Mouse (Mus musculus) G1E (cell line): ENCODE data around the gene Mettl2. TPM values are rescaled to one million over a fixed set of nuclear protein-coding genes. Genes with fewer than 3 reads are reported as not detected.

Experiments
- ATAC-seq: 2 replicates; pipeline ENCODE4 v1.8.0; 2016; ENCODE audit warnings: mild to moderate bottlenecking; ENCODE audit not compliant: insufficient number of reproducible peaks, poor library complexity, low FRiP score, severe bottlenecking; ENCODE audit errors: extremely low read depth
- DNase-seq: peaks from one replicate; pipeline ENCODE4 v3.0.0; 2012; ENCODE audit warnings: low spot score
- H3K27me3 ChIP-seq: 2 replicates; pipeline ENCODE4 v1.6.1; 2012; ENCODE audit warnings: mild to moderate bottlenecking, low read length, inconsistent platforms; ENCODE audit not compliant: insufficient read depth
- H3K36me3 ChIP-seq: replicated peaks from 2 replicates; pipeline ENCODE3; 2012; ENCODE audit warnings: mild to moderate bottlenecking, inconsistent platforms
- H3K4me1 ChIP-seq: 2 replicates; pipeline ENCODE4 v1.6.1; 2012; ENCODE audit warnings: low read depth, low read length, inconsistent platforms, mixed read lengths; ENCODE audit not compliant: insufficient read depth
- H3K4me3 ChIP-seq: 2 replicates; pipeline ENCODE4 v1.5.1; 2012; ENCODE audit warnings: low read depth, mild to moderate bottlenecking, inconsistent platforms, low read length, moderate library complexity, mixed read lengths
- H3K9me3 ChIP-seq: replicated peaks from 2 replicates; pipeline ENCODE4 v1.6.1; 2012; ENCODE audit warnings: inconsistent platforms
- CTCF ChIP-seq: IDR thresholded peaks from 2 replicates; pipeline ENCODE4 v1.5.1; 2012; ENCODE audit warnings: low read depth, low read length, inconsistent platforms, mixed read lengths
- GATA1 ChIP-seq: IDR thresholded peaks from 2 replicates; pipeline ENCODE4 v1.6.1; 2012; ENCODE audit warnings: borderline replicate concordance, low read length, inconsistent platforms, mixed read lengths
- GATA2 ChIP-seq: IDR thresholded peaks from 2 replicates; pipeline ENCODE4 v1.6.1; 2012; ENCODE audit warnings: low read depth, low read length, inconsistent platforms, borderline replicate concordance
- POLR2AphosphoS5 ChIP-seq: IDR thresholded peaks from 2 replicates; pipeline ENCODE4 v1.6.1; 2012; ENCODE audit warnings: low read depth, low read length, inconsistent platforms; ENCODE audit not compliant: insufficient replicate concordance
- TAL1 ChIP-seq: conservative IDR thresholded peaks from 2 replicates; pipeline ENCODE4 v1.6.1; 2012; ENCODE audit warnings: low read depth, low read length, inconsistent platforms, mixed read lengths
- polyA plus RNA-seq: library from polyadenylated mRNA; stranded (reverse); fragments of >175 nt; gene quantifications from 2 replicates; pipeline ENCODE4 v1.2.3, GENCODE M21; 2012
- total RNA-seq, 2 experiments: library from RNA; stranded (forward) in 1 of 2; stranded (reverse) in 1 of 2; fragments of 200-1000 nt in 1 of 2; fragments of >200 nt in 1 of 2; fragmentation: Nextera tagmentation in 1 of 2; gene quantifications; 2 replicates each; pipeline ENCODE4 v1.2.3; 2014 to 2017

Gene Mettl2
- total and polyA plus RNA-seq, 3 experiments = 14.9 to 62.9 (median 35.5) TPM

DNA sequence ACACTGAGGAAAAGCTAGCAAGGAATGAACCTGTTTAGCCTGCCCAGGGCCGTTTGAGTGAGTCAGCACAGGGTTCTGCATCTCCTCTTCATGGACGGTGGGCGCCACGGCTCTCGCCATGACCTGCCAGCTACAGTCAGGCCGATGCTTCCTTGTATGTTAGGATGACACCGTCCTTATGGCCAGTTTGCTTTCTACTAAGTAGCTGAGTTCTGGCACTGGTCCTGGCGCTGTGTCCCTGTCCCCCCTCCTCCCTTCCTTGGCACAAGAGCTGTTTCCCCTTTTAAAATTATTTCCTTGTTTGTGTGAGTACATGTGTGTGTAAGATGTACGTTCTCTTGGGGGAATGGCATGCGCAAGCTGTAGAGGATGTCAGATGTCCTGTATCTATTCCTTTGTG is 19.0 kb downstream of the Mettl2 start:
- DNase-seq (no peak), ATAC-seq (no peak)
- H3K4me1 ChIP-seq = peaks cover 49% of the 10 kb centered on the region
- H3K9me3 ChIP-seq = no peaks in the 10 kb centered on the region
- TF ChIP-seq GATA1 = no peak
- no peak for TF ChIP-seq GATA2
- TF ChIP-seq TAL1 = no peak
- no peak for TF ChIP-seq POLR2AphosphoS5
- no peak for TF ChIP-seq CTCF
- H3K27me3 ChIP-seq = no peaks in the 10 kb centered on the region
- no peak overlapping the region for H3K4me3 ChIP-seq
- peaks cover 20% of the 10 kb centered on the region for H3K36me3 ChIP-seq

DNA sequence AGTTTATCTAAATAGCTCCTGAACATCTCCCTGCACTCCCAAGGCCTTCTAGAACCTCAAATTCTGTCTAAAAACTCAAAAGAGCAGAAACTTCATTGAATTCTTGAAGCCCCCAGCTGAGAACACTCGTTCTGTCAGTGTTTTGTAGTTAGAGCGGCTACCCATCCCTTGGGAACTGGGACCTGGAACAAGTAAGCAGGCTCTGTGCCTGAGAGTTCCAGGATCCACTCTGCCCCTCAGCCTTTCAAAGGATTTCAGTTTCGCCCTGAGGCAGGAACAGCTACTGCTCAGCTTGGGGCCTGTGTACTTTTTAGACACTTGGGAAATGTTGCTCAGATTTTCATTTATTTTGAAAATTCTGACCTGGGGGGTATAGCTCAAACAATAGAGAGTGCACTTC is 20.4 kb downstream of the Mettl2 start, which contains the start of gene Gm10842:
TSS of gene Gm10842 (plus strand) at position 301 of the 400 bp plus-strand sequence.
- Histone ChIP-seq H3K36me3 (peaks cover 7% of the 10 kb centered on the region), H3K4me3 (no peak within 1 kb of the TSS), H3K4me1 (peaks cover 54% of the 10 kb centered on the region), H3K27me3 (no peaks in the 10 kb centered on the region), H3K9me3 (no peaks in the 10 kb centered on the region)
- no peak for DNase-seq
- no peak for TF ChIP-seq CTCF
- no peak for TF ChIP-seq POLR2AphosphoS5
- TF ChIP-seq GATA1 = no peak
- TF ChIP-seq TAL1 = no peak
- TF ChIP-seq GATA2 = no peak
- no peak for ATAC-seq

DNA sequence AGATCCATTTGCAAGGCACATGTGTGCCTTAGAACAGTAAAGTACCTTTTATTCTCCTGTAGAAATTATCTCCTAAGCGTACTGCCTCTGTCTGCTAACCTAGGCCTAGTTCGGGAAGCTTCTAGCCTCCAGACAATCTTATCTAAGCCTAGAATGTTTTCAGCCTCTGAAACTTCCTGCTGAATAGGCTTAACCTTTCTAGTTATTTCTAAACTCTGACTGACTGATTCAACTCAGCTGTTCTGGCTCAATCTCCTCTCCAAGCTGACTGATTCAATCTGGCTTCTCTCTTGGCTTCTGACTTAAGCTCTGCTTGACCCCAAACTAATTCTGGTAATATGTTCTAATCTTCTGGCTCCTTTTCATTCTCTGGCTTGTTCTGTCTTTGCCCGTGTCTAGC is 23.1 kb downstream of the Mettl2 start:
- TF ChIP-seq TAL1 (no peak), GATA1 (no peak), POLR2AphosphoS5 (no peak), CTCF (no peak), GATA2 (no peak)
- no peak for DNase-seq
- H3K4me3 ChIP-seq = no peak overlapping the region
- H3K36me3 ChIP-seq = no peaks in the 10 kb centered on the region
- H3K27me3 ChIP-seq = no peaks in the 10 kb centered on the region
- ATAC-seq = no peak
- no peaks in the 10 kb centered on the region for H3K9me3 ChIP-seq
- H3K4me1 ChIP-seq = peaks cover 71% of the 10 kb centered on the region

DNA sequence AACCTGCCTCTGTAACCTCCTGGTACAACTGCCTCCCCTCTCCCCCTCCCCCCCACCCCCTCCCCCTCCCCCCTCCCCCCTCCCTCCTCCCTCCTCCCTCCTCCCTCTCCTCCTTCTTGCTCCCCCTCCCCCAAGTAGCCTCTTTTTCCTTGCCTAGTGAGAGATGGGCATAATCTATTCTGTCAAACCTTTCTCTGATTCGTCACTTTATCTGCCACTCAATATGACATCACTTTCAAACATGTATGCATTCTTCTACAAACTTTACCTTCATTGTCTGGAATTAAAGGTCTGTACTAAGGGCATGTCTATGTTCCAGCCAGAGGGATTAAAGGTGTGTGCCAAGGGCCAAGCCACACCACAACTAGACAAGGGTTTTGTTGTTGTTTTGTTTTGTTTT is 23.5 kb downstream of the Mettl2 start:
- TF ChIP-seq GATA1 = no peak
- no peak for TF ChIP-seq GATA2
- TF ChIP-seq CTCF = no peak
- peaks cover 71% of the 10 kb centered on the region for H3K4me1 ChIP-seq
- H3K36me3 ChIP-seq = no peaks in the 10 kb centered on the region
- H3K9me3 ChIP-seq = no peaks in the 10 kb centered on the region
- DNase-seq (no peak), ATAC-seq (no peak)
- H3K27me3 ChIP-seq = no peaks in the 10 kb centered on the region
- no peak overlapping the region for H3K4me3 ChIP-seq

DNA sequence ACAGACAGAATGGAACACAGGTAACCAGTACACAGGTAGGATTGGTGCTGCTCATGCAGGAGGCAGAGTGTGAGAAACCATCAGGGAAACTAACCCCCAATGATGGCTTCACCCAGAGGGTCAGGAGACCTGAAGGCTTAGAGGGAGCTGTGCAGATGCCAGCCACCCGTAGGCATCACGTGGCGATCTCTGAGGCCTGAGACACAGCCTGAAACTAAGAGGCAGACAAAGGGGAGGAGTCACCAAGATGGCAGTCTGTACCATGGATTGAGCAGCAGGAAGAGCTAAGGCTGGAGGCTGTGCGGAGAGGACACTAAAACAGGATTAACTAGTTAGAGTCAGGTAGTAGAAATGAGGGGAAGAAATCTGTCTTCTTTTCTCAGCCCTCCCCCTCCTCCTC is 24.5 kb downstream of the Mettl2 start:
- no peak for TF ChIP-seq GATA1
- TF ChIP-seq GATA2 = no peak
- TF ChIP-seq TAL1 = no peak
- TF ChIP-seq POLR2AphosphoS5 = no peak
- no peak for TF ChIP-seq CTCF
- peaks cover 71% of the 10 kb centered on the region for H3K4me1 ChIP-seq

DNA sequence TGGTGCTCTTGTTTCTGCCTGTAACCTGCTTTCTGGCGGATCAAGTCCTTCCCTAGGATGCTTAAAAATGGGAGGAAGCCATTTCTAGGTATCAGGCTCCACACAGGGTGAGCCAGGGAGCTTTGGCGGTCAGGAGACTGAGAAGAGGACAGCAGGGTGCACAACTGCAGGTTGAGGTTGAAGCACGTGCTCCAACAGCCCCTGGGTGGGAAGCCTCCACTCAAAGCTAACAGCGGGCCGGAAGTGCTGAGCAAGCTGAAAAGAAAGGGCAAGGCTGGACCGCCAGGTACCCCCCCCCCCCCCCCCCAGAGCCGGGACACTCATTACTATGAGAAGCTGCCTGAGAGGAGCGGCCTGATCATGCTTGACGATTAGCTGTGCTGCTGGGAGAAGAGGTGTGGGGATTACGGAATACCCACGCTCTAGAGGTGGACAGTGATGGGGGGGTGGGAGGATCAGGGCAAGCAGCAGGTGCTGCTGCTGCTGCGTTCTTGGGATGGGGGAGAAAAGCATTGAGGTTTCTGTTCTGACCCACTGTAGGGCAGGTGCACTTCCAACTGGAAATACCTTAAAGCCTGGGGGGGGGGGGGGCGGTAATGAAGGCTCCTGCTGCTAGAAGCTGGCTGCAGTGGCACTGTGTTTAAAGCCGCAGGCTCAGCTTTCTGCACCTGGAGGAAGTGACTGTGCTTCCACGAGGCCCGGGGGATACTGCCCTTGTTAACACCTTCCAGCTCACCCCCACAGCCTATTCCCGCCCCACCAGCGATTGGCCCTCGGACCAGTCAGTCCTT is 25.2 kb downstream of the Mettl2 start:
- no peak for TF ChIP-seq TAL1
- Histone ChIP-seq H3K27me3 (no peaks in the 10 kb centered on the region), H3K4me3 (peak overlapping the region; percentile 62; the same call in 1 of the 2 replicates), H3K36me3 (no peaks in the 10 kb centered on the region), H3K9me3 (no peaks in the 10 kb centered on the region), H3K4me1 (peaks cover 76% of the 10 kb centered on the region)
- DNase-seq (peak; percentile 64), ATAC-seq (no peak)

More for the DNA sequence above, 24.5 kb downstream of the Mettl2 start:
- Histone ChIP-seq H3K4me3 (no peak overlapping the region), H3K36me3 (no peaks in the 10 kb centered on the region), H3K27me3 (no peaks in the 10 kb centered on the region), H3K9me3 (no peaks in the 10 kb centered on the region)
- ATAC-seq = no peak
- DNase-seq = no peak

DNA sequence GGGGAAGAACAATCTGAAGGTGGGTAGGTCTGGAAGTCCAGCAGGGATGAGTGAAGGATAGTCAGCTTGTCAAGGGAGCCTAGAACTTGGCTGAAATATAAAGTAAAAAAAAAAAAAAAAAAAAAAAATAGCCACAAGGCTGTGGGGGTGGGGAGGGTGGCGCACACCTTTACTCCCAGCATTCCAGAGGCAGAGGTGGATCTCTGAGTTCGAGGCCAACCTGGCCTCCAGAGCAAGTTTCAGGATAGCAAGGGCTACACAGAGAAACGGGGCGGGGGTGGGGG is 25.7 kb downstream of the Mettl2 start:
- H3K4me1 ChIP-seq = peaks cover 80% of the 10 kb centered on the region
- H3K4me3 ChIP-seq = peak overlapping the region; percentile 62; the same call in 1 of the 2 replicates

More for the DNA sequence above, 25.7 kb downstream of the Mettl2 start:
- H3K9me3 ChIP-seq = no peaks in the 10 kb centered on the region
- no peaks in the 10 kb centered on the region for H3K27me3 ChIP-seq
- DNase-seq (no peak), ATAC-seq (no peak)
- no peak for TF ChIP-seq GATA2
- no peak for TF ChIP-seq POLR2AphosphoS5
- no peak for TF ChIP-seq CTCF
- TF ChIP-seq GATA1 = no peak
- TF ChIP-seq TAL1 = no peak
- H3K36me3 ChIP-seq = no peaks in the 10 kb centered on the region
